Mouse (Mus musculus) stomach, embryonic 16.5 days (tissue): ENCODE measurements around the gene Cdh26. TPM values are rescaled to one million over a fixed set of nuclear protein-coding genes. Genes with fewer than 3 reads are reported as not detected.

Experiments used
- ATAC-seq: fragments of 200-750 bp; cut with Nextera tagmentation; 2 replicates; pipeline ENCODE4 v1.8.0; 2017; ENCODE audit warnings: moderate number of reproducible peaks, moderate TSS enrichment; ENCODE audit not compliant: insufficient read depth, low FRiP score
- H3K27ac ChIP-seq: fragments of 300-500 bp; sonication (generic); 2 replicates; pipeline ENCODE4 v1.5.1; 2014; ENCODE audit warnings: low read length
- H3K27me3 ChIP-seq: fragments of 300-500 bp; sonication (generic); 2 replicates; pipeline ENCODE4 v1.6.1; 2014; ENCODE audit warnings: low read length, control low read depth, mixed read lengths; ENCODE audit not compliant: control insufficient read depth, insufficient read depth
- H3K36me3 ChIP-seq: fragments of 300-500 bp; sonication (generic); 2 replicates; pipeline ENCODE4 v1.6.1; 2014; ENCODE audit warnings: low read length; ENCODE audit not compliant: control insufficient read depth, insufficient read depth
- H3K4me1 ChIP-seq: fragments of 300-500 bp; sonication (generic); 2 replicates; pipeline ENCODE4 v1.6.1; 2014; ENCODE audit warnings: low read length, control low read depth, mixed read lengths; ENCODE audit not compliant: control insufficient read depth, insufficient read depth
- H3K4me2 ChIP-seq: fragments of 300-500 bp; sonication (generic); 2 replicates; pipeline ENCODE4 v1.6.1; 2014; ENCODE audit warnings: low read depth, low read length, mixed read lengths
- H3K4me3 ChIP-seq: fragments of 300-500 bp; sonication (generic); replicated peaks from 2 replicates; pipeline ENCODE4 v1.5.1; 2014; ENCODE audit warnings: mild to moderate bottlenecking, low read length
- H3K9ac ChIP-seq: fragments of 300-500 bp; sonication (generic); 2 replicates; pipeline ENCODE4 v1.6.1; 2014; ENCODE audit warnings: low read length
- H3K9me3 ChIP-seq: fragments of 300-500 bp; sonication (generic); replicated peaks from 2 replicates; pipeline ENCODE4 v1.6.1; 2016; ENCODE audit warnings: low read length, control low read depth; ENCODE audit not compliant: control insufficient read depth
- WGBS: fragments of 180-500 bp; shearing (Covaris S2); extraction: QIAGEN DNeasy Blood & Tissue Kit; methylation state at CpG from one replicate; pipeline ENCODE4 v1.1.7; 2014; 5-methylcytosine and 5-hydroxymethylcytosine counted together
- polyA plus RNA-seq: library from polyadenylated mRNA; unstranded; fragments of >200 nt; fragmentation: Nextera tagmentation; extraction: Ambion mirVana; gene quantifications from 2 replicates; pipeline ENCODE4 v1.2.1, GENCODE M21; 2015

Gene Cdh26
- polyA plus RNA-seq: 0.52 and 0.80 TPM in 2 replicates

GRCm38 (mm10) chr2:178430231-178430630 is at the start of gene Cdh26:
Gene Cdh26, plus strand, starts transcription at chr2:178430531.
- no peak for ATAC-seq
- WGBS: 78% methylated on average over 4 of the region's 4 CpGs
- H3K27me3 ChIP-seq: no peaks in the 10 kb centered on the region
- no peak within 1 kb of the TSS for H3K4me3 ChIP-seq
- H3K9me3 ChIP-seq: no peaks in the 10 kb centered on the region
- H3K27ac ChIP-seq: no peak within 1 kb of the TSS
- H3K4me2 ChIP-seq: no peak within 1 kb of the TSS
- H3K36me3 ChIP-seq: no peaks in the 10 kb centered on the region
- no peak within 1 kb of the TSS for H3K9ac ChIP-seq
- H3K4me1 ChIP-seq: 0 out of 2 replicates have a peak, but pooled peaks cover 3% of the 10 kb centered on the region

GRCm38 (mm10) chr2:178407053-178407815 is 23.1 kb upstream of the Cdh26 start, which contains the start of gene Sycp2:
Gene Sycp2, minus strand, starts transcription at chr2:178407685.
- WGBS: 82% methylated on average over 52 of the region's 52 CpGs
- peak; percentile 56 for ATAC-seq
- no peak within 1 kb of the TSS for H3K4me2 ChIP-seq

GRCm38 (mm10) chr2:178409024-178409423 is 21.3 kb upstream of the Cdh26 start:
- Histone ChIP-seq H3K27me3 (0 out of 2 replicates have a peak, but pooled peaks cover 6% of the 10 kb centered on the region), H3K9ac (no peak overlapping the region), H3K4me3 (no peak overlapping the region), H3K27ac (no peak overlapping the region), H3K36me3 (no peaks in the 10 kb centered on the region), H3K9me3 (no peaks in the 10 kb centered on the region), H3K4me2 (no peak overlapping the region), H3K4me1 (peaks cover 12% of the 10 kb centered on the region)
- ATAC-seq: no peak
- WGBS: 33% methylated on average over 1 of the region's 1 CpGs

More at GRCm38 (mm10) chr2:178407053-178407815, 23.1 kb upstream of the Cdh26 start, which contains the start of gene Sycp2:
- H3K4me1 ChIP-seq: no peaks in the 10 kb centered on the region
- no peaks in the 10 kb centered on the region for H3K36me3 ChIP-seq
- H3K27me3 ChIP-seq: no peaks in the 10 kb centered on the region
- no peaks in the 10 kb centered on the region for H3K9me3 ChIP-seq
- no peak within 1 kb of the TSS for H3K27ac ChIP-seq
- no peak within 1 kb of the TSS for H3K9ac ChIP-seq
- no peak within 1 kb of the TSS for H3K4me3 ChIP-seq

- WGBS: 68% methylated on average over 6 of the region's 6 CpGs
- Histone ChIP-seq H3K9ac (no peak overlapping the region), H3K36me3 (no peaks in the 10 kb centered on the region), H3K9me3 (no peaks in the 10 kb centered on the region), H3K4me2 (no peak overlapping the region), H3K27me3 (0 out of 2 replicates have a peak, but pooled peaks cover 6% of the 10 kb centered on the region), H3K27ac (no peak overlapping the region), H3K4me3 (no peak overlapping the region), H3K4me1 (peaks cover 19% of the 10 kb centered on the region)
- ATAC-seq: no peak
Observed at GRCm38 (mm10) chr2:178410286-178410685, 20.0 kb upstream of the Cdh26 start.

GRCm38 (mm10) chr2:178412598-178412997 is 17.7 kb upstream of the Cdh26 start:
- H3K4me1 ChIP-seq: peaks cover 21% of the 10 kb centered on the region
- no peak overlapping the region for H3K4me3 ChIP-seq
- no peaks in the 10 kb centered on the region for H3K9me3 ChIP-seq
- no peak overlapping the region for H3K9ac ChIP-seq
- peak overlapping the region; percentile 99 for H3K4me2 ChIP-seq
- H3K36me3 ChIP-seq: no peaks in the 10 kb centered on the region
- ATAC-seq: no peak
- H3K27ac ChIP-seq: 0 out of 2 replicates have a peak overlapping the region, but pooled peaks have one; percentile 8
- 0 out of 2 replicates have a peak, but pooled peaks cover 6% of the 10 kb centered on the region for H3K27me3 ChIP-seq
- WGBS: 38% methylated on average over 6 of the region's 6 CpGs

- Histone ChIP-seq H3K4me3 (peak overlapping the region; percentile 72), H3K27me3 (0 out of 2 replicates have a peak, but pooled peaks cover 6% of the 10 kb centered on the region), H3K9me3 (no peaks in the 10 kb centered on the region), H3K36me3 (peaks cover 3% of the 10 kb centered on the region; the same call in 1 of the 2 replicates), H3K27ac (0 out of 2 replicates have a peak overlapping the region, but pooled peaks have one; percentile 16), H3K9ac (0 out of 2 replicates have a peak overlapping the region, but pooled peaks have one; percentile 77), H3K4me2 (peak overlapping the region; percentile 99), H3K4me1 (peaks cover 21% of the 10 kb centered on the region)
- WGBS: 55% methylated on average over 13 of the region's 13 CpGs
- no peak for ATAC-seq
Observed at GRCm38 (mm10) chr2:178413081-178413480, 17.2 kb upstream of the Cdh26 start.

GRCm38 (mm10) chr2:178413481-178414260 is 16.7 kb upstream of the Cdh26 start:
- Histone ChIP-seq H3K36me3 (peaks cover 4% of the 10 kb centered on the region; the same call in 1 of the 2 replicates), H3K4me2 (peak overlapping the region; percentile 99), H3K4me1 (peaks cover 21% of the 10 kb centered on the region), H3K4me3 (peak overlapping the region; percentile 72), H3K27ac (peak overlapping the region; percentile 79), H3K9ac (peak overlapping the region; percentile 77), H3K9me3 (no peaks in the 10 kb centered on the region), H3K27me3 (0 out of 2 replicates have a peak, but pooled peaks cover 6% of the 10 kb centered on the region)
- ATAC-seq: no peak
- WGBS: 13% methylated on average over 75 of the region's 75 CpGs

GRCm38 (mm10) chr2:178414261-178415149 is 15.8 kb upstream of the Cdh26 start, which contains the start of the genes Ppp1r3d and Fam217b:
Gene Ppp1r3d, minus strand, starts transcription at chr2:178414472.
Gene Fam217b, plus strand, starts transcription at chr2:178414524.
- Histone ChIP-seq H3K9me3 (no peaks in the 10 kb centered on the region), H3K4me2 (peak within 1 kb of the TSS; percentile 99), H3K27ac (peak within 1 kb of the TSS; percentile 79), H3K36me3 (peaks cover 4% of the 10 kb centered on the region; the same call in 1 of the 2 replicates), H3K9ac (peak within 1 kb of the TSS; percentile 77), H3K27me3 (0 out of 2 replicates have a peak, but pooled peaks cover 6% of the 10 kb centered on the region), H3K4me3 (peak within 1 kb of the TSS; percentile 72), H3K4me1 (peaks cover 21% of the 10 kb centered on the region)
- ATAC-seq: peak; percentile 79
- 2% methylated on average over 71 of the region's 74 CpGs for WGBS
